Mouse (Mus musculus): ENCODE data around the gene Myrip. TPM values are rescaled to one million over a fixed set of nuclear protein-coding genes. Genes with fewer than 3 reads are reported as not detected.

The Myrip gene
- polyA plus RNA-seq, 1 experiment, result 47.7 TPM

GRCm38 (mm10) chr9:120351061-120351460 is 49.7 kb downstream of the Myrip start:
- Histone ChIP-seq H3K27ac (ENCODE audit: insufficient read depth, low read length) (peak overlapping the region; percentile 24; the same call in 1 of the 2 replicates), H3K4me3 (ENCODE audit: insufficient read depth, low read length) (no peak overlapping the region), H3K4me1 (ENCODE audit: control insufficient read depth, insufficient read depth, low read length) (peaks cover 17% of the 10 kb centered on the region)
- no peak for TF ChIP-seq CTCF (IDR thresholded peaks at IDR 0.05; ENCODE audit: extremely low read depth, insufficient read depth, low read length)
- TF ChIP-seq POLR2A (IDR thresholded peaks at IDR 0.05; ENCODE audit: extremely low read depth, insufficient read depth, low read length), result no peak

- TF ChIP-seq CTCF (IDR thresholded peaks at IDR 0.05; ENCODE audit: extremely low read depth, insufficient read depth, low read length) (no peak), POLR2A (IDR thresholded peaks at IDR 0.05; ENCODE audit: extremely low read depth, insufficient read depth, low read length) (no peak)
- Histone ChIP-seq H3K4me1 (ENCODE audit: control insufficient read depth, insufficient read depth, low read length) (peaks cover 17% of the 10 kb centered on the region), H3K4me3 (ENCODE audit: insufficient read depth, low read length) (no peak overlapping the region), H3K27ac (ENCODE audit: insufficient read depth, low read length) (no peak overlapping the region)
Measured at GRCm38 (mm10) chr9:120351474-120351873, 50.2 kb downstream of the Myrip start.

DNA sequence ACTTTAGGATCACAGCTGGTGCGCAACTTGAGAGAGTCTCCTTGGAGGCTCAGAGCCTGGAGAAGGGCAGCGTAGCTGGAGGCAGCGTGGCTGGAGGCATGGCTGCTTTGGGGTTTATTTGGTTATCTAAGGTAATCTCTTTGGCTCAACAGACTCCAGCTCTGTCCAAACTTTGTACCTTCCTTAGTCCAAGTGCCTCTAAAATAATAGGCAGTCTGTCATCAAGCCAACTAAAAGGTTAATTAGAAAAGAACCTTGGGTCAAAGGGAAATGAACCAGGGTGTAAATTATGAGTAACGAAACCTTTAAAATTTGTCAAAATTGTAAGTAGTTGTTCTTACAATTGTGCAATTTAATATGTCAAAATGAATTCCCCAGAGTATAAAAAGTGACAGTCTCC is 51.7 kb downstream of the Myrip start:
- no peak overlapping the region for H3K4me3 ChIP-seq (ENCODE audit: insufficient read depth, low read length)
- H3K27ac ChIP-seq (ENCODE audit: insufficient read depth, low read length), result no peak overlapping the region
- TF ChIP-seq CTCF (IDR thresholded peaks at IDR 0.05; ENCODE audit: extremely low read depth, insufficient read depth, low read length) (no peak), POLR2A (IDR thresholded peaks at IDR 0.05; ENCODE audit: extremely low read depth, insufficient read depth, low read length) (no peak)
- peaks cover 21% of the 10 kb centered on the region for H3K4me1 ChIP-seq (ENCODE audit: control insufficient read depth, insufficient read depth, low read length)

DNA sequence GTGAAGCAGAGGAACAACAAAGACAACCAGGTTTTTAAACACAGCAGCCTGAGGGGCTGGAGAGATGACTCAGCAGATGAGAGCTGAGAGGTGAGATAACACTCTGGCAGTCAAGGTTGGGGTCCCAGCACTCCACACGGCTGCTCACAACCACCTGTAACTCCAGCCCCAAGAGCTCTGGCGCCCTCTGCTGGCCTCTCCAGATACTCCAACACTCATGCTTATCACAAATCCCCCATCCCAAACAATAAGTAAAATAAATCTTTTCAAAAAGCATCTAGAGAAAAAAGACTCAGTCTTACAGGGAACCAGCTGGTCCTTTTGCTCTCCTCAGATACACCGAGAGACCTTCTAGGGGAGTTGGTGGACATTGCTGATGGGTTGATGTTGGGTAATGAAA is 52.7 kb downstream of the Myrip start:
- Histone ChIP-seq H3K4me1 (ENCODE audit: control insufficient read depth, insufficient read depth, low read length) (peaks cover 14% of the 10 kb centered on the region), H3K27ac (ENCODE audit: insufficient read depth, low read length) (no peak overlapping the region), H3K4me3 (ENCODE audit: insufficient read depth, low read length) (no peak overlapping the region)
- TF ChIP-seq CTCF (IDR thresholded peaks at IDR 0.05; ENCODE audit: extremely low read depth, insufficient read depth, low read length) (0 out of 2 replicates have a peak, but pooled peaks have one; percentile 8), POLR2A (IDR thresholded peaks at IDR 0.05; ENCODE audit: extremely low read depth, insufficient read depth, low read length) (no peak)

DNA sequence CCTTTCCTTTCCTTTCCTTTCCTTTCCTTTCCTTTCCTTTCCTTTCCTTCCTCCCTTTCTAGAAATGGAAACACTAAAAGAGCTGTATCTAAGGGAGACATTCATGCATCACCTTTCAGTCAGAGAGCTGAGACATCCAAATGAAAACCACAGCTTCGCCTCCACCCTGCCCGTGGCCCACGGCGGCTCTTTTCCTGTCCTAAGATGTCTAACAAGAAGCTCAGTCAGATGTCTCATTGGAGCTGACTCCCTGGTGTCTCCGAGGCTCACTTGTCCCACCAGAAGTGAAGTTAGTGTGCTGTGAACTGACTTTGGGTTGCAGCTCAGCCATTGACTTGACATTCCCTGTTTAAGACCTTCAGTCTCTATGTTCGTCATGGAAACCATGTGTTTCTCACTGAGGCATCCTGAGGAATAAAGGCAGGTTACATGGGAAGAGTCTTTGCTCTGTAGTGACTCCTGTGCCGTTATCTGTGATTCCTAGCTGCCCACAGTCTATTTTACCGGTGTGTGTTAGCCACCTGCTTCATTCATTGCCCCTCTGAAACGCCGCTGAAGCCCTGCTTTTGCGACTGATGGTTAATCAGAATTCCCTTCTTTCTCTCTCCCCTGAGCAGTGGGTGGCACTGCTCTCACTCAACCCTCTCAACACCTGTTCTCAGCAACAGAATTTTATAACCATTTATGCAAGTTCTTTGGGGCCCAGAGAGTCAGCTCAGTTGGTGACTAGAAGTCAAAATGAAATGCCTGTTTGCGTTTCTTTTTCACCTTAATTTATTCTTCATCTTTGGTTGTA is 53.4 kb downstream of the Myrip start:
- no peak for TF ChIP-seq CTCF (IDR thresholded peaks at IDR 0.05; ENCODE audit: extremely low read depth, insufficient read depth, low read length)
- no peak for TF ChIP-seq POLR2A (IDR thresholded peaks at IDR 0.05; ENCODE audit: extremely low read depth, insufficient read depth, low read length)
- Histone ChIP-seq H3K4me3 (ENCODE audit: insufficient read depth, low read length) (no peak overlapping the region), H3K27ac (ENCODE audit: insufficient read depth, low read length) (peak overlapping the region; percentile 88), H3K4me1 (ENCODE audit: control insufficient read depth, insufficient read depth, low read length) (peaks cover 16% of the 10 kb centered on the region)

GRCm38 (mm10) chr9:120356490-120356889 is 55.2 kb downstream of the Myrip start:
- TF ChIP-seq POLR2A (IDR thresholded peaks at IDR 0.05; ENCODE audit: extremely low read depth, insufficient read depth, low read length) (no peak), CTCF (IDR thresholded peaks at IDR 0.05; ENCODE audit: extremely low read depth, insufficient read depth, low read length) (no peak)
- peaks cover 25% of the 10 kb centered on the region for H3K4me1 ChIP-seq (ENCODE audit: control insufficient read depth, insufficient read depth, low read length)

DNA sequence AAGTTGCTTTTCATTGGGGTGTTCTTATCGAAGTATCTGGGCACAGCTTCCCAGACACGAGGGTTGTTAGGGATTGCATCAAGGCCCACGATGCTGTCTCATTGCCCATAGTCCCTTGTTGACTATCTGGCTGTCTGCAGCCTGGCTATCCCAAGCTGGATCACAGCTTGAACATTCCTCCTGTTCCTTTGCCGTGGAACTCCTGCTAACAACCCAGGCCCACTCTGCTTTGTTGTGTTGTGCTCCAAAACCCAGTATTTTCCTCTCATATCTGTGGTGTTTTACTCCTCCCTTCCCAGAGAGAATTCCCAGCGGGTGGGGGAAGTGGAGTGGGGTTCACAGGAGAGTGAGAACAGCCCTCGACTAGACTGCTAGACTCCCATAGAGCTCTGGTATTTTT is 56.7 kb downstream of the Myrip start:
- Histone ChIP-seq H3K4me1 (ENCODE audit: control insufficient read depth, insufficient read depth, low read length) (peaks cover 33% of the 10 kb centered on the region), H3K4me3 (ENCODE audit: insufficient read depth, low read length) (no peak overlapping the region), H3K27ac (ENCODE audit: insufficient read depth, low read length) (no peak overlapping the region)

More at GRCm38 (mm10) chr9:120356490-120356889, 55.2 kb downstream of the Myrip start:
- Histone ChIP-seq H3K4me3 (ENCODE audit: insufficient read depth, low read length) (no peak overlapping the region), H3K27ac (ENCODE audit: insufficient read depth, low read length) (no peak overlapping the region)

GRCm38 (mm10) chr9:120360397-120361177 is 59.3 kb downstream of the Myrip start:
- TF ChIP-seq POLR2A (IDR thresholded peaks at IDR 0.05; ENCODE audit: extremely low read depth, insufficient read depth, low read length), result no peak
- no peak for TF ChIP-seq CTCF (IDR thresholded peaks at IDR 0.05; ENCODE audit: extremely low read depth, insufficient read depth, low read length)
- Histone ChIP-seq H3K27ac (ENCODE audit: insufficient read depth, low read length) (peak overlapping the region; percentile 45), H3K4me3 (ENCODE audit: insufficient read depth, low read length) (no peak overlapping the region), H3K4me1 (ENCODE audit: control insufficient read depth, insufficient read depth, low read length) (peaks cover 41% of the 10 kb centered on the region)

More for the DNA sequence above, 56.7 kb downstream of the Myrip start:
- TF ChIP-seq CTCF (IDR thresholded peaks at IDR 0.05; ENCODE audit: extremely low read depth, insufficient read depth, low read length) (no peak), POLR2A (IDR thresholded peaks at IDR 0.05; ENCODE audit: extremely low read depth, insufficient read depth, low read length) (no peak)

- H3K27ac ChIP-seq (ENCODE audit: insufficient read depth, low read length), result peak overlapping the region; percentile 45; the same call in 1 of the 2 replicates
- peaks cover 39% of the 10 kb centered on the region for H3K4me1 ChIP-seq (ENCODE audit: control insufficient read depth, insufficient read depth, low read length)
- no peak overlapping the region for H3K4me3 ChIP-seq (ENCODE audit: insufficient read depth, low read length)
- no peak for TF ChIP-seq CTCF (IDR thresholded peaks at IDR 0.05; ENCODE audit: extremely low read depth, insufficient read depth, low read length)
- no peak for TF ChIP-seq POLR2A (IDR thresholded peaks at IDR 0.05; ENCODE audit: extremely low read depth, insufficient read depth, low read length)
Measured at GRCm38 (mm10) chr9:120361656-120362055, 60.3 kb downstream of the Myrip start.

Data from cortical plate, adult 2 months (tissue).